Mouse (Mus musculus): ENCODE measurements around the gene Rplp2. TPM values are rescaled to one million over a fixed set of nuclear protein-coding genes. Genes with fewer than 3 reads are reported as not detected.

The Rplp2 gene
- total and polyA plus RNA-seq, 3 experiments = 421 to 928 (median 848) TPM

DNA sequence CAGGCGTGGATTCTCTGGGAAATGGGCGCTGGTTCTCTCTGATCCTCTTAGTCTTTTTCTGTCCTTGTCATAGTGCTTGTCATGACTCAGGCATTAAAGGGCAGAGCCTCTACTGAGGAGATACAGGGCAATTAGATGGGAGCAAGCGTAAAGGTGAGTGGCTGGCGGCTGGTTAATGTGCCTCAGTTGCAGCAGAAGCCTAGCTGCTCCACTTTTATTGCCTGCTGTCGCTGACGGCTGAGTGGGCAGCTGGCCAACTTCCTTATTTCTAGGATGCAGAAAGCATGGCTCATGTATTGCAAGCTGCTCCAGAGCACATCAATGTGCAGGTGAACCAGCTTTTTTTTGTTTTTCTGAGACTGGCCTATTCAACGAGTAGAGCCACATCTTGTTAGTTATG lies 28.2 kb upstream of the Rplp2 start:
- no peak overlapping the region for H3K9ac ChIP-seq (ENCODE audit: low read depth, low read length)
- no peaks in the 10 kb centered on the region for H3K27me3 ChIP-seq (ENCODE audit: control insufficient read depth, insufficient read depth, low read length)
- no peak overlapping the region for H3K4me3 ChIP-seq
- no peaks in the 10 kb centered on the region for H3K79me2 ChIP-seq (replicated peaks; ENCODE audit: control insufficient read depth, insufficient read depth, low read length)
- intact Hi-C loops (cut with DNase I) = no loop called here
- no peaks in the 10 kb centered on the region; the same call in 1 of the 2 replicates for H3K4me1 ChIP-seq (ENCODE audit: control insufficient read depth, insufficient read depth, low read length)
- H3K36me3 ChIP-seq (ENCODE audit: control insufficient read depth, insufficient read depth, low read length) = no peaks in the 10 kb centered on the region
- TF ChIP-seq EP300 (IDR thresholded peaks at IDR 0.05; ENCODE audit: insufficient read depth, low read depth, low read length) = no peak
- TF ChIP-seq CTCF (IDR thresholded peaks at IDR 0.05) = no peak
- no peak for TF ChIP-seq POLR2A (IDR thresholded peaks at IDR 0.05; ENCODE audit: insufficient read depth, low read depth, low read length)
- WGBS = 61% methylated on average over 7 of the region's 7 CpGs
- DNase-seq = peak in 1 of 2 experiments; percentile 41
- no peak overlapping the region for H3K27ac ChIP-seq

DNA sequence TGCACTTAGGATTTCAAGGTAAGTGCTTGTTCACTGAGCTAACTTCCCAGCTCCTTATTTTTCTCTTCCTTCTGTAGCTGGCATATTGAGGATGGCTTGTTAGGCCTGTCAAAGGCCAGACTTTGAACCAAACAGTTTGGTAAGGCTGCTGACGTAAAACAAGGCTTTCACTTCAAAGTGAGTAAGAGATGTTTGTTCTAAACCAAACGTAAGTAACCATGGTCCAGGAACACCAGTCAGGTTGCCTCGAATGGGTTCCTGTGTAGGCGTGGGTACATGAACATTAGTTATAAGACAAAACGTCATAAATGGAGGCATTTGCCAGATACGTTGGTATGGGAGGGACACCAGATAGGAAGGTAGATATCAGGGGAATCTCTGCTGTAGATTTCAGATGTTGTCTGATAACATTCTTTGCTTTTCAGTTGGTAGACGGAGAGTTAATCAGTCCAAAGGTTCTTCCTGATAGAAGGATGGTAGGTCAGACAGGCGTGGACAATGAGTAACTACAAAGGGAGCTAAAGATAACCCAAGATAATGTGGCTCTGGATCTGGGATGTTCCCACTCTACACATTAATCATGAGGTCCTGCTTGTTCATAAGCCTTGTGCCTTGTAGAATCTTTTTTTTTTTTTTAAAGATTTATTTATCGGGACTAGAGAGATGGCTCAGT lies 27.0 kb upstream of the Rplp2 start:
- Histone ChIP-seq H3K79me2 (replicated peaks; ENCODE audit: control insufficient read depth, insufficient read depth, low read length) (no peaks in the 10 kb centered on the region), H3K4me1 (ENCODE audit: control insufficient read depth, insufficient read depth, low read length) (no peaks in the 10 kb centered on the region), H3K4me3 (no peak overlapping the region), H3K27me3 (ENCODE audit: control insufficient read depth, insufficient read depth, low read length) (no peaks in the 10 kb centered on the region), H3K36me3 (ENCODE audit: control insufficient read depth, insufficient read depth, low read length) (no peaks in the 10 kb centered on the region), H3K27ac (no peak overlapping the region), H3K9ac (ENCODE audit: low read depth, low read length) (no peak overlapping the region)
- intact Hi-C loops (cut with DNase I) = no loop called here
- no peak for TF ChIP-seq EP300 (IDR thresholded peaks at IDR 0.05; ENCODE audit: insufficient read depth, low read depth, low read length)
- TF ChIP-seq POLR2A (IDR thresholded peaks at IDR 0.05; ENCODE audit: insufficient read depth, low read depth, low read length) = no peak
- no peak for TF ChIP-seq CTCF (IDR thresholded peaks at IDR 0.05)
- no peak for DNase-seq
- 73% methylated on average over 9 of the region's 9 CpGs for WGBS

DNA sequence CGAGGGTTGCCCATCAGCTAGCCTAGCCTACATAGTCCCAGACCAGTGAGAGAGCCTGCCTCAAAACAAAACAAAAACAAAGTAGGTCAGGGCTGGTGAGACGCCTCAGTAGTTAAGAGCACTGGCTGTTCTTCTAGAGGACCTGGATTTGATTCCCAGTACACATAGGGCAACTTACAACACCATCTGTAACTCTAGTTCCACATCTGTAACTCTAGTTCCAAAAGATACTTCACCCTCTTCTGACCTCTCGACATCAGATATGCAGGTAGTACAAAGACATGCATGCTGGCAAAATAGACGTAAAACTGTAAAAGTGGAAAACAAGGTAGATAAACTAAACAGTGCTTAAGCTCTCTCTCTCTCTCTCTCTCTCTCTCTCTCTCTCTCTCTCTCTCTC lies 23.4 kb upstream of the Rplp2 start:
- no peak for DNase-seq
- H3K4me1 ChIP-seq (ENCODE audit: control insufficient read depth, insufficient read depth, low read length) = no peaks in the 10 kb centered on the region
- TF ChIP-seq EP300 (IDR thresholded peaks at IDR 0.05; ENCODE audit: insufficient read depth, low read depth, low read length) (no peak), CTCF (IDR thresholded peaks at IDR 0.05) (no peak), POLR2A (IDR thresholded peaks at IDR 0.05; ENCODE audit: insufficient read depth, low read depth, low read length) (no peak)
- no peaks in the 10 kb centered on the region for H3K79me2 ChIP-seq (replicated peaks; ENCODE audit: control insufficient read depth, insufficient read depth, low read length)
- H3K9ac ChIP-seq (ENCODE audit: low read depth, low read length) = no peak overlapping the region
- no peak overlapping the region for H3K27ac ChIP-seq
- no peak overlapping the region for H3K4me3 ChIP-seq
- no peaks in the 10 kb centered on the region for H3K36me3 ChIP-seq (ENCODE audit: control insufficient read depth, insufficient read depth, low read length)
- H3K27me3 ChIP-seq (ENCODE audit: control insufficient read depth, insufficient read depth, low read length) = no peaks in the 10 kb centered on the region
- intact Hi-C loops (cut with DNase I) = no loop called here
- 69% methylated on average over 4 of the region's 4 CpGs for WGBS

DNA sequence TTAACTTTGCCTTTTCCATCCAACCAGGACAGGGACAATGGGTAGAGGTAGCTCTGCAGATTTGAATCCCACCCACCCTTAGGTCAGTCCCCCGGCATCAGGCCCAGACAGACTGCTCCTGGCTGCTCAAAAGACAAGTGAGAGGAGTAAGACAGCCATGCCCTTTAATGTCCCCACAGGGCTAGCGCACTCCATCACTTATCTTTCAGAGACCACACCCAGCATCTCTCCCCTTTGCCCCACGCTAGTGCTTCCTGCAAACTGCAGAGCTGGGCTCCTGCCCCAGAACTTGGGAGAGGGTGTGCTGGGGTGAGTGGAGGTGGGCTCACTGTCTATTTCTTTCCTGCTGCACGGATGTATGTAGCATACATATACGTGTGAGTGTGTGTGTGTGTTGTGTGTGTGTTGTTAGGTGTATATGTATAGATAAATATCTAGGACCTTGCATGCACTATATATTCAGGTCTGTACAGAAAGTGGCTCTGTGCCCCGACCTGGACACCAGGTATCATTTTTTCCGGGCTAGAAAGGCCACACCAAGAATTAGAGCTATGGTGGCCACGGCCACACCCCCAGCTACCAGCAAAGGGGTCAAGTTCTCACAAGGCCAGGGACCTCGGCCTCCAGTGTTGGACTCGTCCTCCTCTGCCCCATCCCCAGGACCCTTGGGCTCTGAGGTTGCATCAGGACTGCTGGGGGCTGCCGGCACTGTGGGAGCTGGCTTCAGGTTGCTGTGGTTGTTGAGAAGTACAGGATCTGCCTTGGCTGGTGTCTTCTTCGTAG lies 20.0 kb upstream of the Rplp2 start:
- TF ChIP-seq EP300 (IDR thresholded peaks at IDR 0.05; ENCODE audit: insufficient read depth, low read depth, low read length) (no peak), POLR2A (IDR thresholded peaks at IDR 0.05; ENCODE audit: insufficient read depth, low read depth, low read length) (no peak), CTCF (IDR thresholded peaks at IDR 0.05) (no peak)
- 78% methylated on average over 12 of the region's 12 CpGs for WGBS
- no peaks in the 10 kb centered on the region for H3K36me3 ChIP-seq (ENCODE audit: control insufficient read depth, insufficient read depth, low read length)
- no peak overlapping the region for H3K4me3 ChIP-seq
- DNase-seq = no peak
- no peaks in the 10 kb centered on the region for H3K79me2 ChIP-seq (replicated peaks; ENCODE audit: control insufficient read depth, insufficient read depth, low read length)
- H3K27ac ChIP-seq = no peak overlapping the region
- H3K9ac ChIP-seq (ENCODE audit: low read depth, low read length) = no peak overlapping the region
- H3K27me3 ChIP-seq (ENCODE audit: control insufficient read depth, insufficient read depth, low read length) = no peaks in the 10 kb centered on the region
- intact Hi-C loops (cut with DNase I) = no loop called here
- no peaks in the 10 kb centered on the region for H3K4me1 ChIP-seq (ENCODE audit: control insufficient read depth, insufficient read depth, low read length)

DNA sequence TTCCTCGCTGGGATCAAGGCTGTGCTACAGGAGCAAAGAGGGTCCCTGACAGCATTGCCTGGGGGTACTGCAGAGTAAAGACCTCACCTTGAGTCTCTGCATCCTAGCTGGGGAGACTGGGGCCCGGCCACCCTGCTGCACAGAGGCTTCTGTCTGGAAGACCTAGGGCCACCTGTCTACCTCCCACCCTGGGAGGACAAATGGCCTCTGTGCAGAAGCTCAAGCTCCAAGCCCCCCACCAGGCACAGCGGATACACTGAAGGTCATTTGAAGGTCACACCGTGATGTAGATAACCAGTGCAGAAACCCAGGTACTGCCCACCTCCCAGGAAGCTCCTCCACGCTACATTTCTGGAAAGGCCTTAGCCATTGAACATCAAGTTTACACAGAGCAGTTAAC lies 18.5 kb upstream of the Rplp2 start:
- no peaks in the 10 kb centered on the region for H3K27me3 ChIP-seq (ENCODE audit: control insufficient read depth, insufficient read depth, low read length)
- H3K79me2 ChIP-seq (replicated peaks; ENCODE audit: control insufficient read depth, insufficient read depth, low read length) = no peaks in the 10 kb centered on the region
- no peaks in the 10 kb centered on the region for H3K36me3 ChIP-seq (ENCODE audit: control insufficient read depth, insufficient read depth, low read length)
- H3K9ac ChIP-seq (ENCODE audit: low read depth, low read length) = no peak overlapping the region
- WGBS = 68% methylated on average over 5 of the region's 5 CpGs
- H3K27ac ChIP-seq = no peak overlapping the region
- H3K4me3 ChIP-seq = peak overlapping the region; percentile 16; the same call in 1 of the 2 replicates
- no peaks in the 10 kb centered on the region for H3K4me1 ChIP-seq (ENCODE audit: control insufficient read depth, insufficient read depth, low read length)
- DNase-seq = no peak
- no peak for TF ChIP-seq EP300 (IDR thresholded peaks at IDR 0.05; ENCODE audit: insufficient read depth, low read depth, low read length)
- no peak for TF ChIP-seq CTCF (IDR thresholded peaks at IDR 0.05)
- TF ChIP-seq POLR2A (IDR thresholded peaks at IDR 0.05; ENCODE audit: insufficient read depth, low read depth, low read length) = no peak
- intact Hi-C loops (cut with DNase I) = no loop called here

DNA sequence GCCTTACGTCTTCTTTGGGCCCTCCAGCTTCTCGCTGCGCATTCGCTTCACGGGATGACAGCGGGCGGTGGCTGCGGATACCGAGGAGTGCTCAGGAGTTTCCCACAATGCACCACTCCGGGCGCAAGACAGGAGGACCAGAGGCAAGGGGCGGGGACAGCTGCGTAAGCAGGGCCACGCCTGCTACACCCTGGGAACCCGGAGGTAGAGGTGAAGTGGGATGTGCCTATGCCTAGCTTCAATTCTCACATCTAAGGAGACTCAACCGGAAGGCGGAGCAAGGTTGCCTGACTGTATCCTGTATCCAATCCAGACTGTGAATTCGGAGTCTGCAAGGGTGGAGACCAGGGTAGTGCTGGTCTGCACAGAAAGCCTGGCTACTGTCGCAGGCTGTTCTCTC lies 17.9 kb upstream of the Rplp2 start, which contains the start of gene Cend1:
Gene Cend1 (minus strand): TSS at position 182 of the 400 bp plus-strand sequence.
- Histone ChIP-seq H3K79me2 (replicated peaks; ENCODE audit: control insufficient read depth, insufficient read depth, low read length) (no peaks in the 10 kb centered on the region), H3K9ac (ENCODE audit: low read depth, low read length) (no peak within 1 kb of the TSS), H3K4me3 (peak within 1 kb of the TSS; percentile 16; the same call in 1 of the 2 replicates), H3K27me3 (ENCODE audit: control insufficient read depth, insufficient read depth, low read length) (no peaks in the 10 kb centered on the region), H3K4me1 (ENCODE audit: control insufficient read depth, insufficient read depth, low read length) (peaks cover 2% of the 10 kb centered on the region; the same call in 1 of the 2 replicates), H3K27ac (no peak within 1 kb of the TSS; the same call in 1 of the 2 replicates), H3K36me3 (ENCODE audit: control insufficient read depth, insufficient read depth, low read length) (no peaks in the 10 kb centered on the region)
- intact Hi-C loops (cut with DNase I) = no loop called here
- peak; percentile 68 to 71 for DNase-seq
- WGBS = 9% methylated on average over 19 of the region's 19 CpGs
- no peak for TF ChIP-seq POLR2A (IDR thresholded peaks at IDR 0.05; ENCODE audit: insufficient read depth, low read depth, low read length)
- no peak for TF ChIP-seq EP300 (IDR thresholded peaks at IDR 0.05; ENCODE audit: insufficient read depth, low read depth, low read length)
- no peak for TF ChIP-seq CTCF (IDR thresholded peaks at IDR 0.05)
